Mouse (Mus musculus) natural killer cell, adult 2 months (primary cell): Measurements from ENCODE around the gene Nr6a1.
A peak's percentile ranks its signal among the peaks of the same experiment; 100 is the strongest.

Experiments used
- DNase-seq, 2 experiments: peaks; one replicate each; pipeline ENCODE4 v3.0.0; 2022; ENCODE audit warnings: low spot score in 2 of 2

Gene Nr6a1

DNA sequence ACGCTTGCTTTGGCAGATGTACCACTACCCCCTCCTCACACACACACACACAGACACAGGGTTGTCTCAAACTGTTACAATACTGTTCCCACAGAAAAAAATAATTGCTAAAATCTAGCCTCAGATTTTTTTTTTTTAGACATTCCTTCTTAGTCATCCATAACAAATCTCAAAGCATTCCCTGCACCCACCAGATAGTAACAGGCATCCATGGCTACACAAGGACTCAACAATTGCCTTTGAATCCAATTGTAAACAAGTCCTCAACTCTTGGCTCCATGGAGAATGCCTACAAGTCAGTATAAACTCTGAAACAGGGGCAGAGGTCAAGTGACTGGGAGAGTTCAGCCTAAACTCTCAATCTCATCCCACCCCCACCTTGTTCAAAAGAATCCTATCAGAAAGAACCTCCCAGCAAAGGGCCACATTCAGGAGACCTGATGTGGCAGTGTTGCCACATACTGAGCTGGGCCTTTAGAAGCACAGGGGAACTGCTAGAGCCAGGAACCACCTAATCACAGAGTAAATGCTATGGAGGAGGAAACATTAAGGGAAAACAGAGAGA is 52.9 kb downstream of the Nr6a1 start:
- DNase-seq: no peak

DNA sequence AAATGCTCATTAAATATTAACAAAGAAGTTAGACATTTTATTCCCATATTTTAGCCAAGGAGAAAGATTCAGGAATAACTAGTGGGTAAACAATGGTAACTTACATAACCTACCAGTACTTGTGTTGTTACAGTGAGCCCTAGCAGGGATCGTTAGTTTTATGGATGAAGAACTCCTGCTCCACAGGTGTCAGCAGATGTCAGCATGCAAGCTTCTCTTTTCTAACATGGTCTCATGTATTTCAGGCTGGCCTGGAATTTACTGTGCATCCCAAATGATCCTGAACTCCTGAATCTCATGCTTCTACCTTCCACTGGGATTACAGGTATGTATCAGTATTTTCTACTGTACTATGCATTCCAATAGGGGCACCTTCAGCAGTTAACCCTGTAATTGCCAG is 54.8 kb downstream of the Nr6a1 start:
- no peak for DNase-seq

DNA sequence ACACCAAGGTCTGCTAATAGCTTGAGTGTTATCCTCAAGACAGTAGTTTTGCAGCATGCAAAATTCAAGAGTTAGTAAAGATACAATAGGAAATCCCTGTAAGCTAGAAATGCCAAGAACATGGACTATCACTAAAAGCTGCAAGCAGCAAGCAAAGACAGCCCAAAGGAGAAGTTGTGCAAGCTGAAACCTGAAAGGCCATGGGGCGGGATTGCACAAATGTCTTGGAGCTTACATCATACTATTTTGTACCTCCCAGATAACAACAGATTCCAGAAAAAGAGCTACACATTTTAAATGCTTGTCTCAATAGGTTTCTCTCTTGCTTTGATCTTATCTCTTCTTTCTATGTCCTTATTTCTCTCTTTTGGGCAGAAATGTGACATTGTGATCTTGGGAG is 60.8 kb downstream of the Nr6a1 start:
- DNase-seq: no peak

DNA sequence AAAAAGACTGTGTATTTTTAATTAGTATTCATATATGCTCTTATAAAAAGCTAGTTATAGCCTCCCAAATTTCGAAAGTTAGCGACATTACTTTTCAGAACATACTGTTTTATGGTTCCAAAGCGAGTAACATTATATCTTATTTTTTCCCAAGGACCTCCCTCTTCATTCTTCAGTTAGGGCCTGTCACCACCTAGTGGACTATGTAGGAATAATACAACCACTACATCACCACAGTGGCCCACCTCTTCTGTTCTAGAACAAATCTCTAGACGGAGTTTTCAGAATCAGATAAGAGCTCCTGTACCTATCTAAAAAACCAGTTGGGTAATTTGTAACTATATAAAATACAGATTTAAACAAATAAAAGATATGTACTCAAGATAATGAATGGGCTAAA is 63.5 kb downstream of the Nr6a1 start:
- DNase-seq: peak in 1 of 2 experiments; percentile 8

DNA sequence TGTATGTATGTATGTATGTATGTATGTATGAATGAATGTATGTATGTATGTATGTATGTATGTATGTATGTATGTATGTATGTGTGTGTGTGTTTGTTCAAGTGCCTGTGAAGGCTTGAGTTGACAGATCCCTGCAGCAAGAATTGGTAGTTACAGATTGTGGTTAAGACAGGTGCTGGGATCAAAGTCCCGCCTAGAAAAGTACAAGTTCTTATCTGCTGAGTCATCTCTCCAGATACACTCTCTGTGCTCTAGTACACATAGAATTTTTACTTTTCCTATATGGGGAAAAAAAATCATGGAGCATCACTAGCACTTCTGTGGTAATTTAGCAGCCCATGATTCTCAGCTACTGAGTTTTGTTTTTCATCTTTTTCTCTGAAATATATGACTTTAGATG is 75.7 kb downstream of the Nr6a1 start:
- DNase-seq: no peak

DNA sequence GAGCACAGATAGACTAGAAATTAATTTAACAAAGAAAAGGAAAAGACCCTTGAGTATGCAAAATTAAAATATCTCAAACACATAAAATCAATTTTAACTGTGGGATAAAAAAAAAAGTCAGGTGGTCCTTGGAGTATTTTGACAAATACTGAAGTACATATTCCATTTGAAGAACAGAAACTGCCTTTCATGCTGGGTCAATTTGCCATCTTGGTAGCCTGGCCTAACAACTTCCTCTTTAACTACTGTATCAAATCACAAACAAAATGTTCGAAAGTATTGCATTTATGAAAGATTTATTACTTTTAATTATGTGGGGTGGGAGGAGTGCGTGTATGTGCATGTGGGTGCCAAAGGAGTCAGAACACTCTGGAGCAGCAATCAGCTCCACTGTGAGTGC is 81.2 kb downstream of the Nr6a1 start:
- no peak for DNase-seq

DNA sequence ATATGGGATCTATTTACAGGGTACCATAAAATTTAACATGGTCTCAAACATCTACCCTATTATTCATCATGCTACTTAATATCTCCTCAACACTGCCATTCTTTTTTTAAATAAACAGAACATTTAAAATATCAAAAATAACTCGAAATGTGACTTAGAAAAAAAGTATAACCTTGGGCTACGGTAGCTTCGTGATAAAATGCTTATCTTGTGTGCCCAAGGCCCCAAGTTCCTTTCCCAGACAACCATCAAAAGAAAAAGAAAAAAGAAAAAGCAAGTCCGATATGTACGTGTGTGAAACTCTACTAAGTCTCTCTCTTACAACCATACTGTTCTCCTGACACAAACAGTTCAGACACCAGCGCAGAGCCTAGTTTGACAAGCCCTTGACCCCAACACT is 92.0 kb downstream of the Nr6a1 start:
- DNase-seq: no peak

DNA sequence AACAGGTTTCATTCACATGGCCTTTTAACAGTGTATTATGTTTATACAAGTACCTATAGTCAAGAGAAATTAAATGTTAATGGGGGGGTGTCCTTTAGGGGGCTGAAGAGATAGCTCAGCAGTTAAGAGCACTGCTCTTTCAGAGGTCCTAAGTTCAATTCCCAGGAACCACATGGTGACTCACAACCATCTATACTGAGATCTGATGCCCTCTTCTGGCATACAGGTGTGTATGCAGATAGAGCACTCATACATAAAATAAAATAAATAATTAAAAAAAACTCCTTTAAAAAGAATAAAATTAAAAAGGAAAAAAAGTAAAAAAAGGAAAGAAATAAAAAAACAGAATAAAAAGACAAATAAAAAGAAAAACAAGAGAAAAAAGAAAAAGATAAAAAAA is 95.5 kb downstream of the Nr6a1 start:
- DNase-seq: no peak

DNA sequence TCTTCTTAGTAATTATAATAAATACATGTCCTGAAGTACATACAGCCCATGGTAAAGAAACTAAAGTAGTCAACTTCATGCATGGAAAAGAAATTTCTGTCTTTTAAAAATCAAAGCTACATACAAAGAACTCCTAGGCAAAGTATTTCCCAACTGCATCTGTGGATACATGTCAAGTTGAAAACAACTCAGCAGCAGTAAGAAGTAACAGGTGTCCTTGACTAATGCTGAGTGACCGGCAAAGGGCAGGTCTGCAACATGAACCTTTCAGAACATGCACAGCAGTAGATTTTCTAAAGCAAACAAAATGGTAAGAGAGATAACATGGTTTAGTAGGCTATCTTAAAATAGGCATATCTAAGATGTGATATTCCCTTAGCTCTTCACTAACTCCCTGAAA is 98.0 kb downstream of the Nr6a1 start:
- DNase-seq: no peak

DNA sequence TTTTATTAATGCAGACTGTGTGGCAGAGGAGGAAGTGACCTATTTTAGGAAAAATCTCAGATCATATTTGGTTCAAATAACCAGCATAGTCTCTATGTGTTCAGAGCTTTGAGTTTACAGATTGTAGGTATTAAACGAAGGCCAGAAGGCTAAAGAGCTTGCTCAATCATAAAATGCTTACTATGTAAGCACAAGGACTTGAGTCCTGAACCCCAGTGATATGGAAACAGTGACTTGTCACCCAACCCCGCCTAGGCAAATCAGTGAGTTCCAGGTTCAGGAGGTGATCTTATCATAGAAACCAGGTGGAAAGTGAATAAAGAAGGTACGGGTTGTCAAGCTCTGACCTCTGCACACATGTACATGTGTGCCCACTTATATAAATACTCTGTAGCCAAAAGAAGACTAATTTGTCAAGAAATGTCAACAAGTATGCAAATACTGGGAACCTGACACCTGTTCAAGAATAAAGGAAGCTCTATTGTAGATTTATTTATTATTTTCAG is 99.6 kb downstream of the Nr6a1 start:
- DNase-seq: no peak

DNA sequence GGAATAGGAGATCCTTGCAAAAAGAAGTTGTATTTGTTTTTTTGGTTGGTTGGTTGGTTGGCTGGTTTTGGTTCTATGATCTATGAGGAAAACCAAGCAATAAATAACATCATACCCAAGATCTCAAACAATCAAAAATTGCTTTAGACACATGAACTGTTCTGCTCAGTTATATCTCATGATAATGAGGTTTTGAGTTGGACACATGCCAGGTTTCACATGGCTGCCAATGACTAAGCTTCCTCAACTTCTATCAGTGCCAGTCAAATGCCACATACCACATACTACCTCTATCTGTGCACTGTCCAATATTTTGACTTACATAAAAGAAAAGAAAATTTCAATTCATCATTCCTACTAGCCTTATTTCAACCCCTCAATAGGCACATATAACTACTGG is 101.3 kb downstream of the Nr6a1 start:
- DNase-seq: peak in 1 of 2 experiments; percentile 8

DNA sequence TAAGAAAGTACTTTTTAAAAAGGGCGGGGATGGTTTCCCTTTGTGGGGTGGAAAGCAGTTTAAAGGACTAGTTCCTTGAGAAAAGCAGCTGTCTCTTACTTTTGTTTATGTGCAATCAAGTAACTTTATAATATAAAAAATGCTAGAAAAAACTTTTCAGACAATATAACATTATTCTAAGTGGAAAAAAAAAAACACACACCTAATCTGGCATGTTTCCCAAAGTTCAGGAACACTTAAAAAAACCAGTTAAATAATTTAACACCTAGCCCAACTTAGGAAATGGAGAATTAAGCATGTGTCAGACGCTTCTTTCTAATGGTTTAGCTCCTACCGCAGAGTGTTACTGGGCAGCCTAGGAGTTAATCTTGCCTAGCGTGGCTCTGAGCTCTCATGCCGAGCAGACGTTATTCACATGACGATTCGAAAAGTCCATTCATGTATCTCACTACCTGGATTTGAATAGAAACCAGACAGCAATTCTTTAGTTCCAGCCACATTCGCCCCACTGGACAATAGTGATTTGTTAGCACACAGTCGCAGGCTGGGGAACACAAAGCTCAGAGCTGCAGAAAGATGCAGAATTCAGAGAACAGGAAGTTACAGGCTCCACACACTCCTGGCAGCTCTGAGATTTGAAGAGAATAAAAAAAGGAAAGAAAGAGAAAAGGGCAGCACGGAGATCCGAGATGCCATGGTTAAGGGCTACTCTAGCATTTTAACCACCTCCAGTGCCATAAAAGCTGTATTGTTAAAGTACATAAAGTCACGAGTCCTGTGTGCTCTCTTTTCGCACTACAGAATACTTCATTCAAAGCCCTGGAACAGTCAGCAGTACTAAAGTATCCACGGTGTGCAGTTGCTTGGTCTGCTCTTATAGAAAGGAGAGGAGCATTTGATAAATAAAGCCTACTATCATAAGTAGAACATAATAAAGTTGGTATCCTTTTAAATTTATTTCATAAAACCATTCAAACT is 102.4 kb downstream of the Nr6a1 start:
- DNase-seq: peak; percentile 14 to 20

DNA sequence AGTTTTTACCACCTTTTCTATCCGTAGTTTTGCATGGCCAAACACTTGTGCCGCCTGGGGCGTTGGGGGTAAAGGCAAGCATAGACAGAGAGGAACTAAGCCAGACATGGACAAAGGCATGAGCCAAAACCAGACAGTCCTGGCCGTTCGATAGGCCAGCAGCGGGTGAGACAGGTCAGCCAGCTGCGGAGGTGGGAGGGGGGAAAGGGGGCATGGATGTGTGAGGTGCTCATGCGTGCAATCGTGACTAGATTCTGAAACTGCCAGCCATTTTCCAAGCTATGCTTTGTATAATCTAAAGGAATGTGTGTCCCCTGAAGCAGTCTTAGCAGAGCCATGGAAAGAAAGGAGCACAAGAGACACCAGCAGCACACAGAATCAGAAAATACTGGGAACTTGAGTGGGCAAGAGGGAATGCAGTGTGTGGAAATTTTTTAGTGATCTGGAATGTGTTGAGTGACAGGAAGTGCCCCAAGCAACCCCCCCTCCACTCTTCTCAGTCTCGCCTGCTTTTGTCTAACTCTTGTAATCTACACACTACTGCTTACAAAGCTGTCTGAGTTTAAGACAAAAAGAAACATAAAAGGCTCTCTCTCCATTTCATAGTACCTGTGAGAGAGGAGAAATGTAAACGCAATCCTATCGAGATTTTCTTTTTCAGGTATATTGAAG is 103.4 kb downstream of the Nr6a1 start:
- DNase-seq: peak; percentile 45 to 50

DNA sequence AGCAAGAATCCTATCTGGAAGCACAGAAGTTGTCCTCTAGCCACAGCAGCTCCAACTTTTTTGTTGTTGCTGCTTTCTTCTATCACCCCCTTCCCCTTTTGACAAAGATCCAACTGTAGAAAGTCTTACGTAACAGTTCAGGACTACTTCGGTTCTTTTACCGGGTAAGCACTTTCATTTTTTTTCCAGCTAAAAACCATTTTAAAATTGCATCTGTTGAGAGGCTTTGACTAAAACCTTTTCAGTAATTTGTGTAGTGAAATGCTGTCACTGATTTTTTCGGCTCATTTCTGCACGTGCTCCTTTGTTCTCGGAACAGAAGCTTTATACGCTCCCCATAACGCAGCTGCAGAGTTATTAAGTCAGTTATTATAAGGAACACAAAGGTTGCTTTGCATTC is 104.1 kb downstream of the Nr6a1 start:
- no peak for DNase-seq

DNA sequence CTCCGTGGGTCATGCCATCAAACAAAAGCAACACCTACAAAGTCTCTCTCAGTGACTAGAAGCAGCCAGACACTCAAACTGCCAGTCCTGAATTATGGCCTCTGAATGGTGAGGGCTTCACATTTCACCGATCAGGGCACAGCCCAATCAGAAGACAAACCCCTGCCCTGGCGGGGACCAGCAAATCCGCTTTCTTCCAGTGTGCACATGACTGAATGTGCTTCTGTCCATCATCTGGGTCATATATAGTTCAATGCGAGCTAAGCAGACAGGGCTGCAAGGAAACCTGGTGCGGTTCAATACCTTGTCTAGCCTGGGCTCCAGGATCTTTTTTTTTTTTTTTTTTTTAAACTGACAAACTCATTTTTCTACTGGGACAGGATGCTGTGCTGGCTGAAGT is 104.5 kb downstream of the Nr6a1 start:
- peak in 1 of 2 experiments; percentile 42 for DNase-seq

DNA sequence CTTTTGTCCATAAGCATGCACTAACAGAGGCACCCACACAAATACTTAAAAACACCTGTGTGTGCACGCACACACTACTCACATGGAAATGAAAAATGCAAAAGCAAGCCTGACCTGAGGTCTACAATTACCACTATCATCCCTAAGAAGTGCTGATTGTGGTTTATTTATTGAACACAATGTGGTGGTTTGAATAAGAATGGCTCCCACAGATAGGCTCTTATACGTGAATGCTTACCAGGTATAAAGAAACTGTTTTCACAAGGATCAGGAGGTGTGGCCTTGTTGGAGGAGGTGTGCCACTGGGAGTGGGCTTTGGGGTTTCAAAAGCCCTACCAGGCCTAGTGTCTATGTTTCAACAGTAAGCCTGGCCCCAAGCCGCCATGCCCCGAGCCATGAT is 110.0 kb downstream of the Nr6a1 start:
- DNase-seq: no peak

DNA sequence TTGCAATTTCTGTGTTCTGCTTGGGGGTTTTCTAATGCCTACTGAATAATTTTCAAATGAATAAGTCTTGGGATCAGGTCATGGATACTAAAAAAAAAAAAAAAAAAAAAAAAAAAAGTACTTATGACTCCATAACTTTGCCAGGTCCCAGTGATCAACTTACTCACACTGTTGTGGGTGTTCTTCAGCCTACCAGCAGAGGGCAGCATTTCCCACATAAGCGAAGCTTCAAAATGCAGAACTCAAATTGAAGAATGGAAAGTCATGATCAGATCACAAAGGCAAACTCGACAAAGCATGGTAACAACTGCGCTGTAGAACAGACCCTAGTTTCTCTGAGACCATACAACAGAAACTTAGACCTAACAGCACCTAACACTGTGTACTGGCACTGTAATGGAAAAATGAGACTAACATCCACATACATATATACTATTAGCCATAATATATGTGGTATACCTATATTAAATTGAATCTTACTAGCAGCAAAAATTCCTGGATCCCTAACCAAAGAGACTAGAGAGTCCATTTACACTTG is 130.3 kb downstream of the Nr6a1 start:
- peak; percentile 39 to 64 for DNase-seq

DNA sequence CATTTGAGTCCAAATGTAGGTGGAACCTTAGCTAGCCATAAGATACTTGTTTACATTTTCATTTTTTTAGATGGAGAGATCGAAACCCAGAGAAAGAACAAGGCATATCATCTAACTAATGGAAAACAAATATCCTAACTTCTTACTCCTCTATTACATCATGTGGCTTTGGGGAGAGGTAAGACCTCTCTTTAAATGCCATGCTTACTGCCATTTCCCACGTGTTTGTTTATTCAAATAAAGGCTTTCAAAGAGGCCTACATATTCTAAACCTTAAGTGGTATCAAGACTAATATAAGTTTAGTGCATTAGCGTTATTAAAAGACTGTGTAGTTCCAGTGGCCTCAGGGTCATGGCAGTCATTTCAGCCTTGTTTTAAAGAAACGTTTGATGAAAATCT is 140.2 kb downstream of the Nr6a1 start:
- no peak for DNase-seq

DNA sequence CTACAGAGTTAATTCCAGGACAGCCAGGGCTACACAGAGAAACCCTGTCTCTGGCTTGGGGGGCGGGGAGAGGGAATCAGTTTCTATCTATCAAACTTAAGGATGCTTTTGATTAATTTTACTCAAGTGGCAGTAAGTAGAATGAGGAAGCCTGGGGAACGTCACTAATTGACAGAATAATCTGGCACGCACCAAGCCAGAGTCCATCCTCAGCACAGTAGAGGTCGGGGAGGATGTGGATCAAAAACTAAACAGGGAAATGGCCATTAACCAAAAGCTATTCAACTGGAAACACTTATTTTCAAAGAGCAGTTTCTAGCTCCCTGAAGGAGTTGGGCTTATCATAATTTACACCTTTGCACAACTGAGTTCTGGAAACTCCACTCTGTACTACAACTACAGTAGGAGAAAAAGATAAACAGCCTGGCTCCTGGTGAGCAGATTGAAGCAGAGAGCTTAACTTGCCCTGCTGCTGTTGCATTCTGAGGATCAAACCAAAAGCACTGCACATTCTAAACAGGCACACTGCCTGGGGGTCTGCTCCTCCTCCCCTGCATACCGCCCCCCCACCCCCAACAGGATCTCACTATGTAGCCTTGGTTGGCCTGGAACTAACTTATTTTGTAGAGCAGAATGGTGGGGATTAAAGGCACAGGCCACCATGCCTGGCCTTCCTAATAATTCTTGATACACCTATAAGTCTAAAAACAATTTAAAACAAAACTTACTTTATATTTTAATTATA is 141.1 kb downstream of the Nr6a1 start:
- DNase-seq: no peak

DNA sequence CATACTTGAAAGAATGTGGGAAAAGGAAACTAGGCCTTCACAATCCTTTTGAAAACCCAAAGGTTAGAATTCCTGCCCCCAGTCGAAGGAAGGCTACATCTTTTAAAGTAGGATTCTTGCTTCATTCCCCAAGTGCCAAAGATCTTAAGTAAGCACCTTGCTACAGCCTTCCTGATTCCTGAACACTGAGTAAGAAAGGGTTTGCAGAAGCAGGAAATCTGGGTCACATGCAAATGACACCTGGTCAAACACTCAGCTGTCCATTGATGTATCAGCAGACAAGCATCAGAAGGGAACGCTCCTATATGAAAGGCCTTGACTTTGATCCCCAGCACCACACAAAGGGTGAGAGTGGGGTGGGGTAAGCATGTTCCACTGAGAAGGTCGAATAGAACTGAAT is 142.4 kb downstream of the Nr6a1 start:
- DNase-seq: no peak

DNA sequence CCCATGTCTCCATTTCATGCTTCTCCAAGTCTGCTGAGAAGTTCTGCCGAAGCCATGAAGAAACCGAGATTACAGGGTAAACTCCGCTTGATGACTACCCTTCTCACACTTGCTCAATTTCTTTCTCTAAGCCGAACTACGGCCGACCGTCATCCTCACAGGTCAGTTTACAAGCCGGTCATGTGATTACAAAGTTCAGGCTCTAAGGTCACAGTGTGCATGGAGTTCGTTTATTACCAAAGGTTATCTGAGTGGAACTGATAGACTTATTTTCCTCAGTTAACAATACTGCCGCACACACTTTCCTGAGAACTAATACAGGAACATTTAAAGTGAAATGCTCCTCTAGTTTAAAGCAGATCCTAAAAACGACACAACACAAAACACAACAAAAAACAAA is 143.1 kb downstream of the Nr6a1 start:
- no peak for DNase-seq

DNA sequence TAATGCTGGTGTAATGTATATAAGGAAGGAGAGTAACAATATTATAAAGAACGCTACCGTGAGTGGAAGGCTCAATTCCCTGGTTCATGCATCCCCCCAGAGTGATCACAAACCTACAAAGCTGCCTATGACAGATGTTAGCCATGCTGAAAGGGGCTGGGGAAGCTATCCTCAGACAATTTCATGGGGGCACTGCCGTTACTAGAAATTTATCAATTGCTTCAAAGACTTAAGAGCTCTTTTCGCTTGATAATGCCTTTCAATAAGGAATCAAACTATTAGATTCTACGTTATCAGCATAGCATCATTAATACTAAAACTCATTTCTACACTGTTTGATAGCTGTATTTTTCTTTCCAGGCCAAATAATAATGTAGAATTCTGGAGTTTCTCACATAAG is 144.1 kb downstream of the Nr6a1 start:
- DNase-seq: no peak
